In the genomic region with DNA sequence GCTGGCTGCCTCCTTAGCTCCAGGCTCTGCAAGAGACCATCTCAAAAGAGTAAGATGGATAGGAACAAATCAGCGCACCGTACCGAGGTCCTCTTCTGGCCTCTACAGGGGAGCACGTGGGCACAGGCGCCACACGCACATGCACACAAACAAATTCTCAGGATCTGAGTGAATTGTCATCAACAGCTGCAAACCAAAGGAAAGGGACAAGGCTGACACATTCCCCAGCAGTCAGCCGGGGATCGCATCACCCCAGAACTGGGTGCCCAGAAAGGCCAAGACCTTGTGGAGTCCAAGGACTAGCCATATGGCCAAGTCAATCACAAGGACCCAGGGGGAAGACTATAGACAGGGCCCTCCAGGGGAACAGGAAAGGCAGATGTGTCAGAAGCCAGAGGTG, we compare ENCODE assay signal across 30 mouse cellular contexts. TPM values are rescaled to one million over a fixed set of nuclear protein-coding genes. Genes with fewer than 3 reads are reported as not detected.
DNase-seq lines count a peak whose midpoint lies in the region; ATAC-seq and TF ChIP-seq lines count a peak whose summit lies in the region.
"Had no signal": no experiment of that assay in that cellular context is flagged by ENCODE, and none has a peak within 500 bp of the region (broad histone marks: within the 10 kb centered on the region; RNA-seq: fewer than 3 reads in every experiment).

No protein-coding gene starts in this region.

- no peak for ATAC-seq in kidney, embryonic 15.5 days (replicated peaks; ENCODE audit: low FRiP score)
- ATAC-seq in limb, embryonic 13.5 days (ENCODE audit: low FRiP score, low read depth): peak; percentile 30; the same call in 1 of the 2 replicates
- no peak for ATAC-seq in megakaryocyte progenitor cell, adult 5-6 weeks (replicated peaks; ENCODE audit: poor library complexity)
- ATAC-seq in activated CD4-positive, CD25-positive, alpha-beta regulatory T cell, adult 4 months: no peak
- ATAC-seq: forebrain, embryonic 14.5 days; intestine, embryonic 16.5 days; midbrain, embryonic 16.5 days; Patski had no signal

- peak overlapping the region; percentile 22; the same call in 1 of the 2 replicates for H3K27ac ChIP-seq in kidney, embryonic 15.5 days
- H3K27ac ChIP-seq in limb, embryonic 13.5 days: peak overlapping the region; percentile 44
- H3K27ac ChIP-seq: heart, adult 2 months; hindbrain, embryonic 13.5 days; liver, embryonic 15.5 days; lung, embryonic 15.5 days; neural tube, embryonic 13.5 days had no signal

- no peaks in the 10 kb centered on the region for H3K27me3 ChIP-seq in kidney, embryonic 15.5 days
- H3K27me3 ChIP-seq in limb, embryonic 13.5 days: no peaks in the 10 kb centered on the region
- H3K27me3 ChIP-seq: heart, embryonic 12.5 days; hindbrain, embryonic 13.5 days; liver, embryonic 15.5 days; lung, embryonic 15.5 days; neural tube, embryonic 13.5 days; Patski had no signal

- DNase-seq in kidney, postnatal 25 days: no peak
- DNase-seq in gastrocnemius, adult 8-10 months (ENCODE audit: low spot score in 2 of 2): peak; percentile 11 to 24
- DNase-seq in T-cell, adult 2 months (ENCODE audit: low spot score): no peak
- DNase-seq in lung, adult 2 months: no peak
- DNase-seq: adrenal gland, adult 2 months; adrenal gland, postnatal 36 days; cerebellum, adult 18-20 months; cerebellum, postnatal 10 days; heart, adult 2 months; heart, postnatal 4 days; kidney, adult 8-10 months; kidney, postnatal 10 days; layer of hippocampus, adult 9-11 months had no signal

- H3K9ac ChIP-seq in kidney, embryonic 15.5 days: no peak overlapping the region
- no peak overlapping the region for H3K9ac ChIP-seq in limb, embryonic 13.5 days
- H3K9ac ChIP-seq: heart, embryonic 12.5 days; hindbrain, embryonic 13.5 days; liver, embryonic 15.5 days; lung, embryonic 15.5 days; neural tube, embryonic 13.5 days had no signal

- peaks cover 27% of the 10 kb centered on the region for H3K4me1 ChIP-seq in kidney, embryonic 15.5 days
- peaks cover 35% of the 10 kb centered on the region for H3K4me1 ChIP-seq in limb, embryonic 13.5 days
- no peaks in the 10 kb centered on the region for H3K4me1 ChIP-seq in lung, adult 2 months (ENCODE audit: control insufficient read depth, insufficient read depth, low read length)
- H3K4me1 ChIP-seq: liver, embryonic 15.5 days; lung, embryonic 15.5 days had no signal

- no peak overlapping the region for H3K4me3 ChIP-seq in kidney, embryonic 15.5 days (replicated peaks)
- H3K4me3 ChIP-seq in limb, embryonic 13.5 days: no peak overlapping the region
- no peak overlapping the region for H3K4me3 ChIP-seq in lung, adult 2 months (replicated peaks; ENCODE audit: extremely low read depth, low read depth, low read length)
- H3K4me3 ChIP-seq: heart, adult 2 months; heart, embryonic 12.5 days; hindbrain, embryonic 13.5 days; liver, embryonic 15.5 days; lung, embryonic 15.5 days; neural tube, embryonic 13.5 days had no signal

- no peak for TF ChIP-seq POLR2A in lung, adult 2 months (IDR thresholded peaks at IDR 0.05; ENCODE audit: borderline replicate concordance, extremely low read depth, low read depth, low read length)

- no peak overlapping the region for H3K4me2 ChIP-seq in kidney, embryonic 15.5 days
- no peak overlapping the region for H3K4me2 ChIP-seq in limb, embryonic 13.5 days (replicated peaks)
- H3K4me2 ChIP-seq: heart, embryonic 12.5 days; hindbrain, embryonic 13.5 days; liver, embryonic 15.5 days; lung, embryonic 15.5 days; midbrain, embryonic 11.5 days; neural tube, embryonic 13.5 days had no signal

- H3K36me3 ChIP-seq in kidney, embryonic 15.5 days: peaks cover 9% of the 10 kb centered on the region
- peaks cover 21% of the 10 kb centered on the region for H3K36me3 ChIP-seq in limb, embryonic 13.5 days
- H3K36me3 ChIP-seq: heart, embryonic 12.5 days; hindbrain, embryonic 13.5 days; liver, embryonic 15.5 days; lung, embryonic 15.5 days; neural tube, embryonic 13.5 days had no signal

- no peaks in the 10 kb centered on the region for H3K9me3 ChIP-seq in kidney, embryonic 15.5 days (replicated peaks)
- no peaks in the 10 kb centered on the region for H3K9me3 ChIP-seq in limb, embryonic 13.5 days
- H3K9me3 ChIP-seq: heart, embryonic 12.5 days; hindbrain, embryonic 13.5 days; liver, embryonic 15.5 days; lung, embryonic 15.5 days; neural tube, embryonic 13.5 days had no signal

- no peak for TF ChIP-seq CTCF in lung, adult 2 months (IDR thresholded peaks at IDR 0.05; ENCODE audit: insufficient read depth, low read length)

- WGBS in kidney, embryonic 15.5 days: 68% methylated on average over 8 of the region's 8 CpGs
- WGBS in limb, embryonic 13.5 days: 72% methylated on average over 8 of the region's 8 CpGs
- 79% methylated on average over 8 of the region's 8 CpGs for WGBS in lung, adult 2 months

RNA-seq across cellular contexts. Expression of gene Col26a1, which starts 10.6 kb away (rescaled TPM):
- polyA plus RNA-seq in kidney, embryonic 15.5 days (2015; fragmentation: Nextera tagmentation; extraction: Ambion mirVana): 51.1 and 62.5 TPM in 2 replicates
- 1 to 10 TPM in 1 of 4 experiments, under 1 TPM in 3; 0.19 to 1.0 (median 0.28) TPM for total RNA-seq in gastrocnemius, adult 8-10 months (2022)
- polyA plus RNA-seq in limb, embryonic 13.5 days (2015; fragmentation: Nextera tagmentation; extraction: Ambion mirVana): 136 and 141 TPM in 2 replicates
- polyA plus RNA-seq in lung, adult 2 months (2012; rRNA removed): 1.5 and 2.0 TPM in 2 replicates
- total RNA-seq in megakaryocyte progenitor cell, adult 5-6 weeks (2015): not detected in 2 replicates
- total RNA-seq in megakaryocyte progenitor cell, adult 5-6 weeks (2017): not detected in 2 replicates
- not detected for polyA plus RNA-seq in activated CD4-positive, CD25-positive, alpha-beta regulatory T cell, adult 4 months (2017; shearing (Covaris generic))
- total RNA-seq: adrenal gland, adult 2 months; liver, adult 2 months; megakaryocyte, adult 5-6 weeks; MEL had no signal
- polyA plus RNA-seq: liver, adult 2 months had no signal

RNA-seq across cellular contexts. Expression of gene Ift22, which starts 35.5 kb away (rescaled TPM):
- polyA plus RNA-seq in kidney, embryonic 15.5 days (2015; fragmentation: Nextera tagmentation; extraction: Ambion mirVana): 74.0 and 78.8 TPM in 2 replicates
- total RNA-seq in gastrocnemius, adult 8-10 months (2022): 1 to 10 TPM; 4.7 to 6.6 (median 5.5) TPM
- 60.4 and 65.8 TPM in 2 replicates for polyA plus RNA-seq in limb, embryonic 13.5 days (2015; fragmentation: Nextera tagmentation; extraction: Ambion mirVana)
- polyA plus RNA-seq in lung, adult 2 months (2012; rRNA removed): 10.8 and 13.4 TPM in 2 replicates
- 24.7 and 43.5 TPM in 2 replicates for total RNA-seq in megakaryocyte progenitor cell, adult 5-6 weeks (2015)
- total RNA-seq in megakaryocyte progenitor cell, adult 5-6 weeks (2017): 6.6 and 9.8 TPM in 2 replicates
- polyA plus RNA-seq in activated CD4-positive, CD25-positive, alpha-beta regulatory T cell, adult 4 months (2017; shearing (Covaris generic)): 1 to 10 TPM; 7.4 to 9.7 TPM

Comparison
In these comparisons a context has a peak if more than half of its experiments do, and no peak if none do; other contexts are left out.
1. DNase-seq: peak in gastrocnemius, adult 8-10 months (2 of 2); none in kidney, postnatal 25 days (0 of 2), T-cell, adult 2 months (single experiment) and lung, adult 2 months (single experiment).
2. RNA of gene Col26a1, which starts 10.6 kb away (polyA plus RNA-seq): 136 to 141 TPM in limb, embryonic 13.5 days and 51.1 to 62.5 TPM in kidney, embryonic 15.5 days; 1.5 to 2.0 TPM in lung, adult 2 months and not detected in activated CD4-positive, CD25-positive, alpha-beta regulatory T cell, adult 4 months; every median in the first group is over 10 times any median in the second.